Mouse (Mus musculus) heart, postnatal 25 days (tissue): Measurements from ENCODE around the gene Klb. TPM values are rescaled to one million over a fixed set of nuclear protein-coding genes. Genes with fewer than 3 reads are reported as not detected.
"Not testable (repeated sequence)": the region's sequence is repeated elsewhere in the genome, so short reads cannot be mapped to it uniquely, and the experiment has no call there.

ENCODE experiments used
- DNase-seq: peaks from one replicate; pipeline ENCODE4 v3.0.0; 2022; ENCODE audit warnings: low spot score
- intact Hi-C: fragments of 180-260 bp; cut with DNase I; formaldehyde crosslinking; loops from one replicate; pipeline ENCODE4 v1.15.1; 2025
- total RNA-seq, 2 experiments: library from RNA; stranded (reverse); gene quantifications; 2 replicates each; pipeline ENCODE4 v1.2.3; 2021

Klb gene
- under 1 TPM in 1 of 2 experiments, not detected in 1; 0.31 TPM for total RNA-seq

- DNase-seq: no peak
- intact Hi-C loops: no loop called here
These were observed at the start of gene Klb for GRCm38 (mm10) chr5:65348168-65348567. Gene Klb (plus strand): TSS chr5:65348314.

- intact Hi-C loops, DNase-seq: not testable (repeated sequence)
These were observed 48.5 kb upstream of the Klb start for GRCm38 (mm10) chr5:65299623-65300022.

GRCm38 (mm10) chr5:65300121-65300520 is 48.0 kb upstream of the Klb start:
- intact Hi-C loops: no loop called here
- DNase-seq: no peak

- intact Hi-C loops: no loop called here
- no peak for DNase-seq
These were observed 42.6 kb upstream of the Klb start for GRCm38 (mm10) chr5:65305516-65305915.

GRCm38 (mm10) chr5:65308208-65308607 is 39.9 kb upstream of the Klb start:
- intact Hi-C loops: no loop called here
- DNase-seq: no peak

- no peak for DNase-seq
- intact Hi-C loops: no loop called here
These were observed 39.2 kb upstream of the Klb start for GRCm38 (mm10) chr5:65308866-65309265.

GRCm38 (mm10) chr5:65319176-65319575 is 28.9 kb upstream of the Klb start:
- intact Hi-C loops: no loop called here
- DNase-seq: no peak

- intact Hi-C loops: no loop called here
- DNase-seq: no peak
These were observed 25.9 kb upstream of the Klb start for GRCm38 (mm10) chr5:65322165-65322564.

- DNase-seq: no peak
- intact Hi-C loops: no loop called here
These were observed 23.8 kb upstream of the Klb start for GRCm38 (mm10) chr5:65324271-65324670.

- intact Hi-C loops: no loop called here
- DNase-seq: no peak
These were observed 23.3 kb upstream of the Klb start for GRCm38 (mm10) chr5:65324758-65325355.

GRCm38 (mm10) chr5:65326212-65326611 is 21.9 kb upstream of the Klb start:
- no peak for DNase-seq
- intact Hi-C loops: no loop called here

GRCm38 (mm10) chr5:65329971-65330370 is 18.1 kb upstream of the Klb start:
- no peak for DNase-seq
- intact Hi-C loops: no loop called here

- intact Hi-C loops: no loop called here
- no peak for DNase-seq
These were observed 13.3 kb upstream of the Klb start for GRCm38 (mm10) chr5:65334788-65335187.

GRCm38 (mm10) chr5:65335298-65336074 is 12.6 kb upstream of the Klb start, which contains the start of gene Rfc1:
Gene Rfc1 (minus strand): TSS chr5:65335670.
- intact Hi-C loops: loop anchor here (2.0 kb wide), 1 partner anchor 55 kb away; the partner anchor contains the start of genes Lias and Rpl9
- DNase-seq: peak; percentile 77

- DNase-seq: no peak
- intact Hi-C loops: loop anchor here (2.0 kb wide), 1 partner anchor 55 kb away; the partner anchor contains the start of genes Lias and Rpl9
These were observed 12.1 kb upstream of the Klb start for GRCm38 (mm10) chr5:65336075-65336355.

- intact Hi-C loops: no loop called here
- DNase-seq: no peak
These were observed 9.7 kb upstream of the Klb start for GRCm38 (mm10) chr5:65338394-65338793.

GRCm38 (mm10) chr5:65340167-65340566 is 7.9 kb upstream of the Klb start:
- DNase-seq: no peak
- intact Hi-C loops: no loop called here

- no peak for DNase-seq
- intact Hi-C loops: no loop called here
These were observed 2.4 kb downstream of the Klb start for GRCm38 (mm10) chr5:65350508-65350907.

- DNase-seq: no peak
- intact Hi-C loops: no loop called here
These were observed 6.0 kb downstream of the Klb start for GRCm38 (mm10) chr5:65354097-65354496.

- no peak for DNase-seq
- intact Hi-C loops: no loop called here
These were observed 6.9 kb downstream of the Klb start for GRCm38 (mm10) chr5:65354985-65355384.

GRCm38 (mm10) chr5:65356851-65357250 is 8.7 kb downstream of the Klb start:
- DNase-seq: no peak
- intact Hi-C loops: no loop called here

GRCm38 (mm10) chr5:65357771-65358170 is 9.7 kb downstream of the Klb start:
- intact Hi-C loops: no loop called here
- DNase-seq: no peak
